Mouse (Mus musculus): ENCODE measurements around the gene Cntnap2.
A peak's percentile ranks its signal among the peaks of the same experiment; 100 is the strongest.
"Not testable (repeated sequence)": the region's sequence is repeated elsewhere in the genome, so short reads cannot be mapped to it uniquely, and the experiment has no call there.

Cntnap2 gene

DNA sequence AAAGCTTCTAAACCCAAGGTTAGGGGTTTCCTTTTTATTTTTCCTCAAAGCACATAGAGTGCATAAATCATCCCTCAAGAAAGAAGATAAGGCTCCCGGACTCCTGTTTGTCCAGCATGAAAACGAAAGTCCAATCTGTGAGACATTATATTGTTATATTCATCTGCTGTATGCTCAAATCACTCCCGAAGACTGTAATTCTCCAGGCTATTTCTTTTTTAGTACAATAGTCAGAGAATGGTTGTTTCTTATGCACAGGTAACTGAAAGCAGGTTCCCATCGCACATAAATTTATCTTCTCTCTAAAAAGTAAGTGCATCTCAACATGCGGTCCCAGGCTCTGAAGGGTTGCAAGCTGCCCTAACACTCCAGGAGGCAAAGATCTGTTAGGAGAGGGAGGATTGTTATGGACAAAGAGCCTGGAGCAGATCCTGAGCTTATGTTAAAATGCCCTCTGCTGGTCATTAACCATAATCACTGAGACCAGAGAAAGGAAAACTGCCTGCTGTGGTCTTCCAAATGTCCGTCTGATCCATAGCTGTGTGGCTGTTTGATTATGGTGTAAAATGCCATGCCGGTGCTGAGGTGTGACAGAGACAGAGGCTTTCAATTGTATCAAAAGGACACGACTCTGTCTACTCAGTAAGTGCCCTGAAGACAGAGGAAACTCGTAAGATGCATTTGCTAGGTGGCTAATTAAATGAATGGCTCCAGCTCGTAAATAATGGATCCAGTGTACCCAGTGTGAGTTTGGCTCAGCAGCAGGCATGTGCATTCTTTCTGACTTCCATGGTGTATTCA lies 2116.4 kb downstream of the Cntnap2 start:
- DNase-seq (ENCODE audit: low spot score) = not testable (repeated sequence)

DNA sequence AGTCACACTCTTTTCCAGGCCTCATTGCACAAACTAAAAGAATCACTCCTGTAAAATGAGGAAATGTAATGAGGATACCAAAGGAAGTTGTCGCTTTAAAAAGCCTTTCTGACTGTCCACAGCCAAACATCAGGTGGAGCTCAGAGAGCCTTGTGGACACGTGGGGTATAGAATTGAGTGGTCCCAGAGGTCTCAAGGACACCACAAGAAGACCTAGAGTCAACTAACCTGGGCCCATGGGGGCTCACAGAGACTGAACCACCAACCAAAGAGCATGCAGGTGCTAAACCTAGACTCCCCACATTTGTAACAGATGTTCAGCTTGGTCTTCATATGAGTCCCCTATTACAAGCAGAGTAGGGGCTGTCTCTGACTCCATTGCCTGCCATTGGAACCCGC lies 2117.0 kb downstream of the Cntnap2 start:
- not testable (repeated sequence) for DNase-seq (ENCODE audit: low spot score)

DNA sequence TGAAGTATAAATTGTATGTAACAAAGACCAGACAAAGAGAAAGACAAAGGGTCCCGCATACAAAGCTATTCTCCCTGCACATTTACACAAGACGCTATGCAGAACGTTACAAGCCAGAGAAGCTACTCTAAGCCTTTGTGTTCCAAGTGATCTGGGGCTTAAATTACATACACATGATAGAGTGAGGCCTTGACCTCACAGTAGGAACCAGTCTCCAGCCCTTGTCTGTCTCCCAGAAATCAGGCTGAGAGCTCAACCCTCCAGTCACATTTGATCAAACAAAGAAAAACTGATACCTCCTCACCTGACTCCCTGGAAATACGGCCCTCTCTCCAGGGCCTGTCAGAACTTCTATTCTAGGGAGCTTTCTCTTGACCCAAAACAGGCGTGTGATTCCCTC lies 2122.2 kb downstream of the Cntnap2 start:
- DNase-seq (ENCODE audit: low spot score) = not testable (repeated sequence)

DNA sequence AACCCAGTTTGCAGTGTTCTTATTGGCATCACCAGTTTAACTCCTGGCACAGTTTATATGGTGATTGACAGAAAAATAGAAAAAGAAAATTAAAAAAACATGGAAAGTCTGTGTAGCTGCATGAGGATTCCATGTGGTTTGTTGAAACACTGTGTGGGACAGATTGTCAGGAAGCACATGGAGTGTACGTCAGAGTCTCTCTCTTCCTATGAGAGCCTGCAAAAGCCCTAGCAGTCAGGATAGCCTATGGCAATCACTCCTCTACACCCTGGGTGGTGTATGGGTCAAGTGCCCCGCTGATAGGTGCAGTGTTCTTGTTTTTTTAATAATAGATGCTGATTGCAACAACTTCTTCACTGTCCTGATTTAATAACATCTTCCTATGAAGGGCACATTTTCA lies 2123.1 kb downstream of the Cntnap2 start:
- DNase-seq (ENCODE audit: low spot score) = no peak

DNA sequence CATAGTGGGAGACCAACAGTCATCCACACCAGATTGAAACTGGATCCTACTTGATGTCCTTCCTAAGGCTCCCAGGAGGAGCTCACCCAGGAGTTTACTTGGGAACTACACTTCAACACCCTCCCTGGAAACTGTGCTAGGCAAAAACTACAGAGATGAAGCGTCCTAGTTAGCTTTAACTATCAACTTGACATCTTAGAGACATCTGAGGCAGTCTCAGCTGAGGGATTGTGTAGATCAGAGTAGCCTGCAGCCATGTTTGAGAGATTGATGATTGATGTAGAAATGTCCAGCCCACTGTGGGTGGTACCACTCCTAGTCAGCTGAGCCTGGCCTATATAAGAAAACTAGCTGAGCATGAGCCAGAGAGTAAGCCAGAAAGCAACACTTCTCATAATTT lies 2123.6 kb downstream of the Cntnap2 start:
- no peak for DNase-seq (ENCODE audit: low spot score)

DNA sequence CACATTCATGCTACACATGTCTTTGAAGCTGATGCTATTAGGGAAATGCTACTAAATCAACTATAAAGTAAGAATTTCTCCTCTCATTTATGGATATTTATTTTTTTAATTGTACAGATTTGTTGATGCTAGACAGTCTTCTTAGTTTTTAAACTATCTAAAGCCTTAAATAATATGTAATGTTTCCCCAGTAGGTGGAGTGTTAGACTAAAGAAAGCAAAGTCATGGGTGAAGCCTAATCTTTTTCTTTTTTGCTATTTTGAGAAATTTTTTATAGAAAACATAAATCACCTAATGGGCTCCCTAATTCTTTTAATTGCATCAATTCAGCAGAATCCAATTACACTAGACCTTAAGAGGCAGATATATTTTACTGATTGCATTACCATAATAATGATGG lies 2124.7 kb downstream of the Cntnap2 start:
- DNase-seq (ENCODE audit: low spot score) = not testable (repeated sequence)

DNA sequence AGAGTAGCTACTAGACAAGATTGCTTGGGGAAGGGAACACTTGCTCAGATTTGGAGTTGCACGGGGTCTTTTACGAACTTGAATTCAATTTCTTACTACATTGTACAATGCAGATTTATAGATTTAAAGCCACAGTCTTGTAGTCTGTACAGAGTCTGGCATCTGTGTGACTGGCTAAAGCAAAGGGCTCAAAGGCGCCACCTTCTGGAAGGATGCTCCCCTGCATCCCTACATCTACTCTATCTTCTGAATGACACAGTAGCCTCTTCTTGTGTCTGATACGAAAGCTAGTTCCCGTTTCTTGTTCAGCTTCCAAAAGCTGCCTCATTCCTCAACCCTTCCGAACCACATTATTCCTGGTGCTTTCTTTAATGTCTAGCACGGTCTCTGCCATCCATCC lies 2129.0 kb downstream of the Cntnap2 start:
- DNase-seq (ENCODE audit: low spot score) = peak; percentile 28

DNA sequence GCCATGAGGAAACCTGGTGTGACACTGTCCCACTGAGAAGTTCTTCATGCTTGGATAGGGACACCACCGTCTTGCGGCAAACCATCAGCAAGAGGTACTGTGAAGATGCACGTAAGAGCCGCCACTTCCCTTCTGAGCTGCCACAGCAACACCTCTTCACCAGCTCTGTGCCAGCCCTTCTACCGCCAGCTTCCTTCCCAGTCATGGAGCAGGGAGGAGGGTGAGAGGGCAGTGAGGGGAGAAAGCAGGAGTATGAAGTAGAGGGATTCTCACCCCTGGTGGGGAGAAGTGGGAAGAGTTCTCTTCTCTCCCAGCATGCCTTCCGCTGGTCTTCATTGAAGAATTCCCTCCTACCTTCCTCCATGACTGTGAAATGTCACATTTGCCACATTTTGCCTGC lies 2129.4 kb downstream of the Cntnap2 start:
- not testable (repeated sequence) for DNase-seq (ENCODE audit: low spot score)

DNA sequence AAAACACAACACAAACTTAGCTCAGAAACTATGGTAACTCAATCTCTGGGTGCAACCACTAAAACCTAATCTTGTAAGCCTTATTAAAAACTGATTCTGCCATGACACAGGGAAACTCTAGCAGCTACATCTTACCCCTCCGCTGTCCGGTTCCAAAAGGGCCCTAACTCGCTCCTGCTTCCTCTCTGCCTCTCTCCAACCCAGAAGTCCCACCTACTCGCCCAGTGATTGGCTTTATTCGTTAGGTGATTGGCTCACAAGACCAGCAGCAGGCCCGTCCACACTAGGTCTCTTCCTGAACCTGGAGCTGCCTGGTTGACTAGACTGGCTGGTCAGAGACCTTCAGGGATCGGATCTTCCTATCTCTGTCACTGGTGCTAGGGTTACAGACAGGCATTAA lies 2131.1 kb downstream of the Cntnap2 start:
- DNase-seq (ENCODE audit: low spot score) = no peak

DNA sequence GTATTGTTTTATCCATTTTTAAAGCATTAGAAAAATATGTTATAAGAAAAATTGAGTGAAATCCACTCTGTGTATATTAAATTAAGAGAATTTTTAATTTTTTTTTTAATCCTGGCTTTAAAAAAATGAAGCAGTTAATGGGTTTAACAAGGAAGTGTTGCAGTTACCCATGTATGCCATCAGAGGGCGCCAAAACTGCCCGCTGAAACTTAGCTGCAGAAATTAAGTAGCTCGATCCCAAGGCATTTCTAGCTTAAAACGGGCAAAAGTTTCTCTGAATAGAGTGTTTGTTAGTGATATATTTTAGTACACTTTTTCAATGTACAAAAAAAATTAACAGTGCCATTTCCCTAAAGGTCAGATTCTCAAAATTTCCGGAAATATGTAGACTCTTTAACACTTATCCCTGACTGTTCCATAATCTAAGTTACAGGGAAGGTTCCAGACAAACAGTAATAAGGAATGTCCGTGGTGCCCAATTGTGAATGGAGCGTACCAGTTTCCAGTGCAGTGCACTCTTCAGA lies 2132.2 kb downstream of the Cntnap2 start:
- peak; percentile 57 for DNase-seq (ENCODE audit: low spot score)

DNA sequence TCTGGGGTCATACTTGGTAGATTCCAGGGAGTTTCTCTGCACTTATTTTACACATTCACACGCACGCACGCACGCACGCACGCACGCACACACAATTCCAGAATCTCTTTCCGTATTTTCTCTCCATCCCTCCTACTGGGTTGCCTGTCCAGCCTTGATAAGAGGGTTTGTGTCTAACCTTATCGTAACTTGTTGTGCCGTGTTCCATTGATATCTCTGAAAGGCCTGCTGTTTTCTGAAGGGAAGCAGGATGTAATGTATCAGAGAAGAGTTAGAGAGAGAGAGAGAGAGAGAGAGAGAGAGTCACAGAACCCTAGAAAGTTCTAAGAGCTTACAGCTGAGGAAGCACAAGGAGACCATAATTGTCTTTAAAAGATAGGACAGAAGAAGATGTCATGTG lies 2132.8 kb downstream of the Cntnap2 start:
- no peak for DNase-seq (ENCODE audit: low spot score)

DNA sequence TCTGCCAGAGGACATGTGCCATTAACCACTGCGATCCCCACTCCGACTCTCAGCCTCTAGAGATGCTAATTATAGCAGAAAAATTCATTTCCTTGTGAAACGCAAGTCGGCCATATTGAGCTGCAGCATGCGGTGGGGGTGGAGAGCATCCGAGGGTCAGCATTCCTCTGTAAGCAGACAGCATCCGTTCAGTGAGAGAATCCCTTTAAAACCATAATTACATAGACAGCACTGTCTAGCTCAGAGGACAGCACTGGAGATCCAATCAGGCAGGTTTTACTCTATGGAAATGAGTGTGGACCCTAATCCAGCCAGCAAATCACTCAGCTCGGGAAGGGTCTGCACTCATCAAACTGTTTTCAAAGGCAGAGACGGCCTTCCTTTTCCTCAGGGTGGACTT lies 2133.3 kb downstream of the Cntnap2 start:
- no peak for DNase-seq (ENCODE audit: low spot score)

DNA sequence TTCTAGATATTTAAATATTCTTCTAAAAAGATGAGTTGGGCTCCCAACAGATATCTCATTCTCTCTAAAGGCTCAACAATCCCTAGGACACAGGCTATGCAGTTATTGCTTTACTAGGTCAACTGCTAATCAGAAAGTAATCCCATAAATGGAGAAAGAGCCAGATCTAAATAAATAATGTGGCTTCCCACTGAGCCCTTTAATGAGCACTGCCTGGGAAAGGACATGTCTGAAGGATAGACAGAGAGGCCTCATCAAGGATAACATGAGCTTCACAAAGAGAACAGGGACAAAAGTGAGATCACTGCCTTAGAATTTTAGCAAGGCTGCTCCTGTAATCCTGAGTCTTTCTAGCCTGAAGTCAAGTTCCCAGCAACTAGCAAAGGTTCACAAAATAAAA lies 2138.4 kb downstream of the Cntnap2 start:
- no peak for DNase-seq (ENCODE audit: low spot score)

DNA sequence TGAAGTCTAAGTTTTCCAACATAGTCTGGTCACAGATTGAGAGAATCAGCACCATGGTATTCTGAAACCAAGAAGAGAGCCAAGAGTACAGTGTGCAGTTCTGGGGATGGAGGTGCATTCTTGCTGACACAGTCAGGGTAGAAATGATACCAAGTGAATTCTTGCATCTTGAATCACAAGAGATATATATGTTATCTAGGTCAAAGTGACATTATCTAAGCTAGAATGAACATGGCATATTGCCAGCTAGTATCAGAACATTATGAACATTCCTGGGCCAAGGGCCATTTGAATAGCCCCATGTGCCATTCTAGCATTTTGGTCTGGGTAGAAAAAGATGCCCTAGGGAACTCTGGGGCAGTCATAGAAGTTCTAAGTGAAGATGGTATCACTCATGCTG lies 2141.5 kb downstream of the Cntnap2 start:
- DNase-seq (ENCODE audit: low spot score) = no peak

DNA sequence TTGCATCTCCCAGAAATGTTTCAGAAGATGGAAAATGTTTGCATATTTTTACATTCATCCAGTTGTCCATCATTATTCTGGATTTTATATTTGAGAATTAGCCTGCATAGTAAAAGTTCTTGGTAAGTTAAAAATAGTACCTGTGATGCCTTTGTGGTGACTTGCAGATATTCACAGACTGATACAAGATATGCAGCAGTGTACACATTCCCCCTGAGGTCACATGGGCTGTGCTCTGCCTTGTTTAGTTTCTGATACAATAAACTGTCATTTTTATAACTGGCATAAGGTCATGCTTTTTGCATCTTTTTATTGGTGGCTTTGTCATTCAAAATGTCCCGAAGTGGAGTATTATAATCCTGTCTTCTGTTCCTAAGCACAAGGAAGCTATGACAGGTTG lies 2148.9 kb downstream of the Cntnap2 start:
- DNase-seq (ENCODE audit: low spot score) = no peak

DNA sequence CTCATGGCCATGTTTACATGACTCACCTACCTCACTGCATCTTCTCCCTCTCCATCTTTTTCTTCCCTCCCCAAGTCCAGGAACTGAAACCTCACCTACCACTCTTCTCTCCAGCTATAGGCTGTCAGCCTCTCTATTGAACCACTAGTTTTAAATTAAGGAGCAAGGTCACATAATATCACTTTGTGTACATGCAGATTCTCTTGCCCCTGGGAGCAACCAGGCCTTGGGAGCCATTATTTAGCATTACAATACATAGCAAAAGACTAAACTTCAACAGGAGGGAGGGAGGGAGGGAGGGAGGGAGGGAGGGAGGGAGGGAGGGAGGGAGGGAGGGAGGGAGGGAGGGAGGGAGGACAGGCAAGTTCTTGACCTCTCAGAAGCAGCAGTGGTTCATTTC lies 2155.6 kb downstream of the Cntnap2 start:
- no peak for DNase-seq (ENCODE audit: low spot score)

DNA sequence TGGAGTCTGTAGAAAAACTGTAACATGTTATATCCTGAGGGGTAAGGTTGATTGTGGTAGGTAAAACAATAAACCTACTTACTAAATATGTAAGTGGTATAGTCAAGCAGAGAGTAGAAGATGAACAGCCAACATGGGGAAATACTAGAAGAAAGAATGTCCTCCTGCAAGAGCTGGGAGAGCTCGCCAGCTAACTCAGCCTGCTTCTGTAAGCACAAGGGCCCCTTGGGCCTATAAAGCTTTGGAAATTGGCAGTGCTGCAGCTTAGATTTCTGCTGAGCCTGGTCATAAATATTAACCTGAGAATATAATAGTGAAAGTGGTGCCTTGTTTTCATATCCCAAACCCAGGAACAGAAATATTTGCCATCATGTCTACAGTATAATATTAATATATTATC lies 2164.4 kb downstream of the Cntnap2 start:
- DNase-seq (ENCODE audit: low spot score) = peak; percentile 16

DNA sequence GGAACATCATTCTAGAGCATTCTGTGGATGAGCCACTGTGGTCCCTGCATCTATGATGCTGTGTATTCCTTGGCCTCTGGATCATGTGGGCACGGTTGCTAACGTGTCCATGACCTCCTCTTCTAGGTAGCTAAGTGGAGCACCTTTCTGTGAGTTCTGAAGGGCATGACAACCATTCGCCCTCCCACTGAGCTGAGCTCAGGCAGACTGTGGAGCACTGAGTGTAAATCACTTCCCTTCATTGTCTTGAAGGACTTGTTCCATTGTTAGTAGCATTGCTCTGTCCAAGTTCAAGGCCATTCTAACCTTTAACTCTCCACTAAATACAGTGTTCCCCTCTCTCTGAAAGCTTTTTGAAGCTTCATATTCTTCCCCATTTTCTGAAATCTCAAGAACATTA lies 2166.2 kb downstream of the Cntnap2 start:
- not testable (repeated sequence) for DNase-seq (ENCODE audit: low spot score)

DNA sequence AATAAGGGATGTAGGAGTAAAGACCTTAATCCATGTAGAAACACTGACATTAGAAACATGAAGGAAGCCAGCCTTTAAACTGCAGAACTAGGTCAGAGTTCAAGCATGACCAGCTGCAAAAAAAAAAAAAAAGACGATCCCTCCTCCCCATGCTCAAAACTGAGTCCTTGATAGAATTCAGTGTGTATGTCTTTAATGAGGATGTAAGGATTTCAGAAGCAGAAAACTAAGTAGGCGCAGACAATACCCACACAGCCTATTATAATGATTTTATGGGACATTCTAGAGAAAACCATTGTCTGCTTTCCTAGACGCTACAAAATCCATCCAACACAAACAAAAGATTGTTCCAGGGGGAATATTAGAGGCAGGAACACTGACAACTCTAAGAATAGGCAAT lies 2168.4 kb downstream of the Cntnap2 start:
- DNase-seq (ENCODE audit: low spot score) = no peak

DNA sequence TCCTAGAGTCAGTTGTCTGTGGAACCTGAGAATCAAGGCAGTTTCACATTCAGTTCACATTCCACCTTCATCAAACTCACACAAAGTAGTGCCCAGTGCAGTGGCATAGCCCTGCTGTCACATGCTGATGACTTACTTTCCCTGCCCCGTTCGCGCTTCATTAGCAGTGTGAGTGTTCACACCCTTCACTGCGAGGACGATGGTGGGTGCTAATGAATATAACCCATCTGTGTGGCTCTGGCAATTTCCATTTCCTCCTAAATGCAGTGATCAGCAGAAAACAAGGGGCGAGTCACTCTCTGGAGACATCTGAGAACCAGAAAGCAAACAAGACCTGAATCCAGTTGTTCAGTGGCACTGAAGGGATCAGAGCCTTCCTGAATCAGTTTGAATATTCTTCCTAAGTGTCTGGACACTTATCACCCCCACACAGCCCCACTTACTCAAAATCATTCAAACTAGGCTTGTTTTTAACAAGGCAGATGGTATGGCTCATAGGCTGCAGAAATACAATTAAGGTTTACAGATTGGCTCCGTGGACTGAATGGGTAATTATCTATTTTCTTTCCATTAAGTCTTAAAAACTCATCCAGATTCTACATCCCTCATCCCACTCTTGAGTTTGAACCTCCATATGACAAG lies 2169.6 kb downstream of the Cntnap2 start:
- DNase-seq (ENCODE audit: low spot score) = no peak

DNA sequence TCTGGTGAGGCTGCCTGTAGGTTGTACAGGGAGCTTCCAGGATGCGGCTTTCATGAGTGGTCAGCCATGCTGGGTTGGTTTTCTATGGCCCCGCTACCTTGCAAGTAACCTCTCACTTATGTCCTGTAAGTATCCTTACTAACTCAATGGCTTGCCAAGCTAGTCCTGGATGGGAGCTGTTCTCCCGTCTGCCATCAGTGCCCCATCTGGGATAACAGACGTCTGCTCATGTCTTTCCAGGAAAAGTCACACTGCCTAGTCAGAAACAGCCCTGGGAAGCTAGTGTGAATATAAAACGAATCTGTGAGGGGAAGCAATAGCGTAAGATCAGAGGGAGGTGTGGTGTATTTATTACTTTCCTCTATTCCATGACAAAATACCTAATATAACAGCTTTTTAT lies 2172.4 kb downstream of the Cntnap2 start:
- no peak for DNase-seq (ENCODE audit: low spot score)

DNA sequence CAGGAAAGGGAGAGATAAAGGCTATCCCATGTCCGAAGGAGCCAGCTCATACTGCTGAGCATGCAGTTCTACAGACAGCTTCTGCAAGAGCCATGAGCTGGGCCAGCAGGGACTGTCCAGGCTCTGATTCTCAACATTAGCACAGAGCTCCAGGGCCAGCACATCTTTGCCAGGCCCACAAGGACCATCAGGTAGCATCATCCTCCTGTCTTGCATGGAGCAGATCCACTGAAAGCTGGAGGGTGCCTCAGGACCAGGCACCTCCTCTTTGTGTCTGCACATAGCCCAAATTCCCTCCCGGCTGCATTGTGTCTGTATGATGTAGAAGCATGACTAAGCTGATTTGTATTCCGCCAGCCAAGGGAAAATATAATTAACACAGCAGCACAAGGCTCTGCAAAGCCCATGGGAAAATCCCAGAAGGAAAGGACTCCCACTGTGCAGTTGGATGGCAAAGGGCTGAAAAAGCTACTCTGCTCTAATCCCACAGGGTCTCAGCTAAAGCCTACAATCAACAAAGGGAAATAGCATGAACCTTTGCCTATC lies 2180.3 kb downstream of the Cntnap2 start:
- DNase-seq (ENCODE audit: low spot score) = no peak

DNA sequence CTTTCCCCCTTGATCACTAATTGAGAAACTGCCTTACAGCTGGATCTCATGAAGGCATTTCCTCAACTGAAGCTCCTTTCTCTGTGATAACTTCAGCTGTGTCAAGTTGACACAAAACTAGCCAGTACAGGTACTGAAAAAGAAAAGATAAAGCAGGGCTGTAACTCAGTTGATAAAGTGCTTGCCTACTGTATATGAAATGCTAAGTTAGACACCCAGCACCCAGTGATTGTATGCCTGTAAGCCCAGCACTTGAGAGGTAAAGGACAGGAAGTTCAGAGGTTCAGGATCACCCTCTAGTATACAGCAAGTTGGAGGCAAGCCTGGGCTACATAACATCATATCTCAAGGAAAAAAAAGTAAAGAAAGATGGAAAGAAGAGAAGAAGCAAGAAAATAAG lies 2182.2 kb downstream of the Cntnap2 start:
- no peak for DNase-seq (ENCODE audit: low spot score)
